Mouse (Mus musculus) forebrain, embryonic 14.5 days (tissue): ENCODE measurements around the gene Ppp1r12c. TPM values are rescaled to one million over a fixed set of nuclear protein-coding genes. Genes with fewer than 3 reads are reported as not detected.

ENCODE experiments used
- ATAC-seq: fragments of 200-750 bp; cut with Nextera tagmentation; 2 replicates; pipeline ENCODE4 v1.8.0; 2017; ENCODE audit warnings: mild to moderate bottlenecking, moderate library complexity
- DNase-seq: peaks from one replicate; pipeline ENCODE4 v3.0.0-alpha.2; 2015; ENCODE audit warnings: low spot score
- H3K27ac ChIP-seq: fragments of 300-500 bp; sonication (generic); 2 replicates; pipeline ENCODE4 v1.5.1; 2014; ENCODE audit warnings: low read depth, mild to moderate bottlenecking, control low read depth, low read length, moderate library complexity
- H3K27me3 ChIP-seq: fragments of 300-500 bp; sonication (generic); replicated peaks from 2 replicates; pipeline ENCODE4 v1.6.1; 2014; ENCODE audit warnings: low read length, control low read depth, mixed read lengths; ENCODE audit not compliant: control insufficient read depth, insufficient read depth
- H3K36me3 ChIP-seq: fragments of 300-500 bp; sonication (generic); 2 replicates; pipeline ENCODE4 v1.6.1; 2014; ENCODE audit warnings: low read length, control low read depth; ENCODE audit not compliant: control insufficient read depth, insufficient read depth
- H3K4me1 ChIP-seq: fragments of 300-500 bp; sonication (generic); 2 replicates; pipeline ENCODE4 v1.6.1; 2014; ENCODE audit warnings: antibody characterized with exemption, low read length, control low read depth; ENCODE audit not compliant: control insufficient read depth, insufficient read depth
- H3K4me2 ChIP-seq: fragments of 300-500 bp; sonication (generic); 2 replicates; pipeline ENCODE4 v1.6.1; 2014; ENCODE audit warnings: mild to moderate bottlenecking, control low read depth, low read length
- H3K4me3 ChIP-seq: fragments of 300-500 bp; sonication (generic); 2 replicates; pipeline ENCODE4 v1.5.1; 2014; ENCODE audit warnings: low read depth, low read length, control low read depth
- H3K9ac ChIP-seq: fragments of 300-500 bp; sonication (generic); 2 replicates; pipeline ENCODE4 v1.6.1; 2014; ENCODE audit warnings: mild to moderate bottlenecking, low read length, control low read depth, moderate library complexity
- H3K9me3 ChIP-seq: fragments of 300-500 bp; sonication (generic); replicated peaks from 2 replicates; pipeline ENCODE4 v1.6.1; 2016; ENCODE audit warnings: low read length, control low read depth, mixed read lengths; ENCODE audit not compliant: control insufficient read depth
- WGBS: fragments of 180-500 bp; shearing (Covaris S2); extraction: QIAGEN DNeasy Blood & Tissue Kit; methylation state at CpG from one replicate; pipeline ENCODE4 v1.1.7; 2014; 5-methylcytosine and 5-hydroxymethylcytosine counted together
- polyA plus RNA-seq: library from polyadenylated mRNA; unstranded; fragments of >200 nt; fragmentation: Nextera tagmentation; extraction: Ambion mirVana; gene quantifications from 2 replicates; pipeline ENCODE4 v1.2.1, GENCODE M21; 2014

The Ppp1r12c gene
- polyA plus RNA-seq, 1 experiment from 2014 or later, result 29.4 TPM

GRCm38 (mm10) chr7:4482281-4482680 lies 19.2 kb downstream of the Ppp1r12c start:
- Histone ChIP-seq H3K4me2 (no peak overlapping the region), H3K27me3 (no peaks in the 10 kb centered on the region), H3K9ac (no peak overlapping the region), H3K36me3 (peaks cover 58% of the 10 kb centered on the region), H3K27ac (no peak overlapping the region), H3K4me1 (peaks cover 13% of the 10 kb centered on the region; the same call in 1 of the 2 replicates), H3K4me3 (no peak overlapping the region), H3K9me3 (no peaks in the 10 kb centered on the region)
- WGBS, result 88% methylated on average over 12 of the region's 12 CpGs
- DNase-seq (no peak), ATAC-seq (no peak)

- ATAC-seq (no peak), DNase-seq (peak; percentile 53)
- Histone ChIP-seq H3K27ac (no peak overlapping the region), H3K27me3 (peaks cover 11% of the 10 kb centered on the region; the same call in 1 of the 2 replicates), H3K36me3 (peaks cover 39% of the 10 kb centered on the region), H3K9me3 (no peaks in the 10 kb centered on the region), H3K4me3 (no peak overlapping the region), H3K4me2 (no peak overlapping the region), H3K9ac (no peak overlapping the region), H3K4me1 (peaks cover 13% of the 10 kb centered on the region; the same call in 1 of the 2 replicates)
- WGBS, result 20% methylated on average over 6 of the region's 6 CpGs
Observed at GRCm38 (mm10) chr7:4479674-4480073, 21.8 kb downstream of the Ppp1r12c start.

GRCm38 (mm10) chr7:4478796-4479291 lies 22.6 kb downstream of the Ppp1r12c start:
- DNase-seq, result no peak
- H3K27me3 ChIP-seq, result peaks cover 15% of the 10 kb centered on the region
- ATAC-seq, result peak; percentile 32
- H3K4me3 ChIP-seq, result peak overlapping the region; percentile 40
- WGBS, result 1% methylated on average over 16 of the region's 16 CpGs
- H3K4me1 ChIP-seq, result peaks cover 13% of the 10 kb centered on the region; the same call in 1 of the 2 replicates
- peak overlapping the region; percentile 92 for H3K4me2 ChIP-seq
- H3K27ac ChIP-seq, result no peak overlapping the region
- peaks cover 31% of the 10 kb centered on the region for H3K36me3 ChIP-seq
- H3K9me3 ChIP-seq, result no peaks in the 10 kb centered on the region
- H3K9ac ChIP-seq, result peak overlapping the region; percentile 58

GRCm38 (mm10) chr7:4478021-4478795 lies 23.3 kb downstream of the Ppp1r12c start:
- ATAC-seq (peak; percentile 97), DNase-seq (peak; percentile 93)
- Histone ChIP-seq H3K9me3 (no peaks in the 10 kb centered on the region), H3K4me2 (peak overlapping the region; percentile 92), H3K9ac (peak overlapping the region; percentile 58), H3K27me3 (peaks cover 22% of the 10 kb centered on the region), H3K4me3 (peak overlapping the region; percentile 40), H3K36me3 (peaks cover 25% of the 10 kb centered on the region), H3K27ac (peak overlapping the region; percentile 58; the same call in 1 of the 2 replicates), H3K4me1 (peaks cover 13% of the 10 kb centered on the region; the same call in 1 of the 2 replicates)
- WGBS, result under 1% methylated on average over 39 of the region's 39 CpGs

- Histone ChIP-seq H3K4me2 (no peak overlapping the region), H3K4me1 (peaks cover 18% of the 10 kb centered on the region), H3K4me3 (no peak overlapping the region), H3K9me3 (no peaks in the 10 kb centered on the region), H3K27ac (no peak overlapping the region), H3K36me3 (no peaks in the 10 kb centered on the region), H3K9ac (no peak overlapping the region), H3K27me3 (peaks cover 41% of the 10 kb centered on the region)
- ATAC-seq (no peak), DNase-seq (no peak)
- WGBS, result 8% methylated on average over 19 of the region's 19 CpGs
Observed at GRCm38 (mm10) chr7:4473940-4474339, 27.5 kb downstream of the Ppp1r12c start.

GRCm38 (mm10) chr7:4471179-4471555 lies 30.3 kb downstream of the Ppp1r12c start:
- Histone ChIP-seq H3K36me3 (no peaks in the 10 kb centered on the region), H3K9ac (peak overlapping the region; percentile 53), H3K4me2 (peak overlapping the region; percentile 65), H3K27me3 (peaks cover 41% of the 10 kb centered on the region), H3K4me3 (peak overlapping the region; percentile 37), H3K4me1 (peaks cover 8% of the 10 kb centered on the region; the same call in 1 of the 2 replicates), H3K27ac (no peak overlapping the region), H3K9me3 (no peaks in the 10 kb centered on the region)
- 2% methylated on average over 24 of the region's 24 CpGs for WGBS
- DNase-seq (peak; percentile 85), ATAC-seq (peak; percentile 90)

- Histone ChIP-seq H3K9me3 (no peaks in the 10 kb centered on the region), H3K4me1 (peaks cover 8% of the 10 kb centered on the region; the same call in 1 of the 2 replicates), H3K4me2 (peak overlapping the region; percentile 65), H3K27ac (no peak overlapping the region), H3K27me3 (peaks cover 39% of the 10 kb centered on the region), H3K9ac (peak overlapping the region; percentile 53), H3K4me3 (peak overlapping the region; percentile 37), H3K36me3 (no peaks in the 10 kb centered on the region)
- WGBS, result 2% methylated on average over 34 of the region's 35 CpGs
- peak; percentile 64 for ATAC-seq
- DNase-seq, result peak; percentile 72
Observed at GRCm38 (mm10) chr7:4470275-4471178, 31.0 kb downstream of the Ppp1r12c start.

- ATAC-seq (no peak), DNase-seq (no peak)
- Histone ChIP-seq H3K27ac (no peak overlapping the region), H3K4me2 (no peak overlapping the region), H3K4me1 (peaks cover 8% of the 10 kb centered on the region; the same call in 1 of the 2 replicates), H3K27me3 (peaks cover 15% of the 10 kb centered on the region), H3K9ac (no peak overlapping the region), H3K36me3 (no peaks in the 10 kb centered on the region), H3K9me3 (no peaks in the 10 kb centered on the region), H3K4me3 (no peak overlapping the region)
- 70% methylated on average over 3 of the region's 3 CpGs for WGBS
Observed at GRCm38 (mm10) chr7:4467801-4468200, 33.7 kb downstream of the Ppp1r12c start.
